ENCODE assay signal across 8 mouse cellular contexts in the genomic region with DNA sequence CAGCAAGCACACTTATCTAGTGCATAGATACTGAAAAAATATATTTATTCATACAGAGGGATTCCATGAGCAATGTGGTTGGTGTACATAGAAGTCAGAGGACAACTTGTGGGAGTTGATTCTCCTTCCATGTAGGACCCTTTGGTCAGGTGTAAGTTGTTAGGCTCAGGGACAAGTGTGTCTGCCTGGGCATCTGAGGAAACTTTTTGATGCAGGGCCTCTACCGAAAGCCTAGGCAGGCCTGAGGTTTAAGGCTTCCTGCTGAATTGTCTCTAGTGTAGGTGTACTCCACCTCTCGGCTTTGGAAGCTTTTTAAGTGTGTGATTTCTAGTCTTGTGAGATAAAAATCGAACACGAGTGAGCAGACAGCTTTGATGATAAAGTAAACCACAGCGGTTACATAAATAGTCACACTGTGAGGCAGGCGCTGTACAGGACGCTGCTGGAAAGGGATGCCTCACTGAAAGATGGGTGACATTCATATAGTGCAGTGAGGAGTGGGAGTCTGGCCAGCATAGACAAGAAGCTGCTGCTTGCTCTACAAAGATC. TPM values are rescaled to one million over a fixed set of nuclear protein-coding genes. Genes with fewer than 3 reads are reported as not detected.
DNase-seq lines count a peak whose midpoint lies in the region; ATAC-seq lines count a peak whose summit lies in the region.

No protein-coding gene starts in this region.

- no peaks in the 10 kb centered on the region for H3K9me3 ChIP-seq in neural tube, embryonic 11.5 days (ENCODE audit: control insufficient read depth, low read length)
- H3K9me3 ChIP-seq in midbrain, embryonic 15.5 days = no peaks in the 10 kb centered on the region

- H3K4me3 ChIP-seq in neural tube, embryonic 11.5 days (ENCODE audit: low read depth, low read length) = peak overlapping the region; percentile 97
- H3K4me3 ChIP-seq in brown adipose tissue, adult 24 weeks (ENCODE audit: insufficient read depth, low read depth, low read length) = peak overlapping the region; percentile 84
- peak overlapping the region; percentile 65 for H3K4me3 ChIP-seq in midbrain, embryonic 15.5 days

- no peak for DNase-seq in neural tube, embryonic 11.5 days (ENCODE audit: low spot score)
- DNase-seq in neural tube, embryonic 10.5 days (ENCODE audit: extremely low spot score, low spot score) = no peak
- no peak for DNase-seq in layer of hippocampus, postnatal 36 days
- no peak for DNase-seq in urinary bladder, postnatal 14 days (ENCODE audit: low spot score)
- no peak for DNase-seq in left cerebral cortex, postnatal 4 days

- H3K4me2 ChIP-seq in neural tube, embryonic 11.5 days (ENCODE audit: low read depth) = peak overlapping the region; percentile 58
- peak overlapping the region; percentile 89 for H3K4me2 ChIP-seq in midbrain, embryonic 15.5 days

- intact Hi-C loops in left cerebral cortex, postnatal 4 days (cut with DNase I) = loop anchor here (5.0 kb wide), 1 partner anchor 100 kb away; no protein-coding TSS in a partner anchor

- H3K9ac ChIP-seq in neural tube, embryonic 11.5 days (ENCODE audit: low read length) = peak overlapping the region; percentile 100
- H3K9ac ChIP-seq in midbrain, embryonic 15.5 days = peak overlapping the region; percentile 100

- 50% methylated on average over 7 of the region's 7 CpGs for WGBS in neural tube, embryonic 11.5 days
- whole genome bisulfite sequencing in midbrain, embryonic 15.5 days = 31% methylated on average over 7 of the region's 7 CpGs

- H3K4me1 ChIP-seq in neural tube, embryonic 11.5 days (ENCODE audit: control insufficient read depth, insufficient read depth, low read length) = peaks cover 18% of the 10 kb centered on the region
- peaks cover 7% of the 10 kb centered on the region for H3K4me1 ChIP-seq in brown adipose tissue, adult 24 weeks (ENCODE audit: control insufficient read depth, insufficient read depth, insufficient read length, low read length)
- peaks cover 34% of the 10 kb centered on the region for H3K4me1 ChIP-seq in midbrain, embryonic 15.5 days

- H3K27ac ChIP-seq in neural tube, embryonic 11.5 days (ENCODE audit: low read depth, low read length) = no peak overlapping the region
- H3K27ac ChIP-seq in brown adipose tissue, adult 24 weeks (replicated peaks; ENCODE audit: low read depth, low read length) = no peak overlapping the region
- peak overlapping the region; percentile 99; the same call in 1 of the 2 replicates for H3K27ac ChIP-seq in midbrain, embryonic 15.5 days

- ATAC-seq in neural tube, embryonic 11.5 days (ENCODE audit: insufficient read depth, low FRiP score, low TSS enrichment) = no peak
- ATAC-seq in inflammation-experienced regulatory T-cells, adult 6 months = peak; percentile 58
- no peak for ATAC-seq in midbrain, embryonic 15.5 days (replicated peaks)

- H3K27me3 ChIP-seq in neural tube, embryonic 11.5 days (ENCODE audit: control insufficient read depth, insufficient read depth, low read length) = no peaks in the 10 kb centered on the region
- H3K27me3 ChIP-seq in midbrain, embryonic 15.5 days (replicated peaks) = no peaks in the 10 kb centered on the region

- no peaks in the 10 kb centered on the region for H3K36me3 ChIP-seq in neural tube, embryonic 11.5 days (ENCODE audit: control insufficient read depth, insufficient read depth, low read length)
- 0 out of 2 replicates have a peak, but pooled peaks cover 4% of the 10 kb centered on the region for H3K36me3 ChIP-seq in midbrain, embryonic 15.5 days (replicated peaks)

RNA-seq across cellular contexts. Expression of gene Fubp1, which starts 1.6 kb away (rescaled TPM):
- 399 and 403 TPM in 2 replicates for polyA plus RNA-seq in neural tube, embryonic 11.5 days (2014; fragmentation: Nextera tagmentation; extraction: Ambion mirVana)
- 26.9 and 63.5 TPM in 2 replicates for polyA plus RNA-seq in brown adipose tissue, adult 24 weeks (2012; ENCODE audit: insufficient read depth, insufficient read length, missing spikeins)
- polyA plus RNA-seq in inflammation-experienced regulatory T-cells, adult 6 months (2017; shearing (Covaris generic)) = 100 to 1,000 TPM; 197 to 282 (median 262) TPM
- 227 and 232 TPM in 2 replicates for polyA plus RNA-seq in midbrain, embryonic 15.5 days (2015; fragmentation: Nextera tagmentation; extraction: Ambion mirVana)
- 100 to 1,000 TPM; 124 to 143 TPM for total RNA-seq in layer of hippocampus, postnatal 36 days (2021)
- 100 to 1,000 TPM; 216 to 229 TPM for total RNA-seq in left cerebral cortex, postnatal 4 days (2021)

RNA-seq across cellular contexts. Expression of gene Dnajb4, which starts 1.7 kb away (rescaled TPM):
- 26.5 and 27.0 TPM in 2 replicates for polyA plus RNA-seq in neural tube, embryonic 11.5 days (2014; fragmentation: Nextera tagmentation; extraction: Ambion mirVana)
- 40.7 and 64.7 TPM in 2 replicates for polyA plus RNA-seq in brown adipose tissue, adult 24 weeks (2012; ENCODE audit: insufficient read depth, insufficient read length, missing spikeins)
- polyA plus RNA-seq in inflammation-experienced regulatory T-cells, adult 6 months (2017; shearing (Covaris generic)) = 1 to 10 TPM; 4.6 to 6.1 (median 5.8) TPM
- polyA plus RNA-seq in midbrain, embryonic 15.5 days (2015; fragmentation: Nextera tagmentation; extraction: Ambion mirVana) = 40.0 and 41.0 TPM in 2 replicates
- 10 to 100 TPM; 72.2 to 74.1 TPM for total RNA-seq in layer of hippocampus, postnatal 36 days (2021)
- 10 to 100 TPM; 38.4 to 42.9 TPM for total RNA-seq in left cerebral cortex, postnatal 4 days (2021)

RNA-seq across cellular contexts. Expression of gene Gipc2, which starts 45.8 kb away (rescaled TPM):
- 1.1 and 1.6 TPM in 2 replicates for polyA plus RNA-seq in neural tube, embryonic 11.5 days (2014; fragmentation: Nextera tagmentation; extraction: Ambion mirVana)
- not detected in 2 replicates for polyA plus RNA-seq in brown adipose tissue, adult 24 weeks (2012; ENCODE audit: insufficient read depth, insufficient read length, missing spikeins)
- polyA plus RNA-seq in inflammation-experienced regulatory T-cells, adult 6 months (2017; shearing (Covaris generic)) = not detected
- 7.8 and 12.3 TPM in 2 replicates for polyA plus RNA-seq in midbrain, embryonic 15.5 days (2015; fragmentation: Nextera tagmentation; extraction: Ambion mirVana)
- 1 to 10 TPM; 1.2 to 1.8 TPM for total RNA-seq in layer of hippocampus, postnatal 36 days (2021)
- total RNA-seq in left cerebral cortex, postnatal 4 days (2021) = 1 to 10 TPM; 4.0 to 7.3 TPM

RNA-seq across cellular contexts. Expression of gene Nexn, which starts 54.3 kb away (rescaled TPM):
- polyA plus RNA-seq in neural tube, embryonic 11.5 days (2014; fragmentation: Nextera tagmentation; extraction: Ambion mirVana) = 5.9 and 6.0 TPM in 2 replicates
- 10.4 and 16.4 TPM in 2 replicates for polyA plus RNA-seq in brown adipose tissue, adult 24 weeks (2012; ENCODE audit: insufficient read depth, insufficient read length, missing spikeins)
- 1 to 10 TPM; 1.3 to 5.6 (median 2.8) TPM for polyA plus RNA-seq in inflammation-experienced regulatory T-cells, adult 6 months (2017; shearing (Covaris generic))
- polyA plus RNA-seq in midbrain, embryonic 15.5 days (2015; fragmentation: Nextera tagmentation; extraction: Ambion mirVana) = 0.88 and 2.2 TPM in 2 replicates
- total RNA-seq in layer of hippocampus, postnatal 36 days (2021) = 1 to 10 TPM in 1 of 2 experiments, under 1 TPM in 1; 0.91 to 1.4 TPM
- total RNA-seq in left cerebral cortex, postnatal 4 days (2021) = 1 to 10 TPM; 2.4 to 6.0 TPM
